ENCODE assay signal across 16 mouse cellular contexts in the genomic region with DNA sequence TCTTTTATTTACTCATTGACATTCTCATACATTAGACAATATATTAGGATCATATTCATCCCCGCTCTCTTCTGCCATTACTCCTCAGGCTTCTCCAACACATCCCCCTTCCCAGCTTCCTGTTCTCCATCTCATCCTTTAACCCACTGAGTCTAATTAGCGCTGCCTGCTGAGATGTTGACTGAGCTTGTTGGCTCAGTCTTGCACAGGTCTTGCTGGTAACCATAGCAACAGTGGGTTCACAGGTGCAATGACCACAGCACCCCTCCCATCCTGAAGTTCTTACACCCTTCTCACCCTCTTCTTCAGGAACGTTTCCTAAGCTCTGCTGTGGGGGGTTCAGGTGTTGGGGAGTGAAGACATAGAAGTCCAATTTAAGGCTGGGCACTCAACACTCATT.
"Had no signal": no experiment of that assay in that cellular context is flagged by ENCODE, and none has a peak within 500 bp of the region (broad histone marks: within the 10 kb centered on the region; RNA-seq: fewer than 3 reads in every experiment).

No protein-coding gene starts in this region.

- H3K9me3 ChIP-seq: kidney, embryonic 15.5 days; liver, embryonic 13.5 days; midbrain, embryonic 15.5 days; neural tube, embryonic 13.5 days had no signal

- H3K36me3 ChIP-seq: kidney, embryonic 15.5 days; liver, embryonic 13.5 days; midbrain, embryonic 15.5 days; neural tube, embryonic 13.5 days had no signal

- H3K4me2 ChIP-seq: kidney, embryonic 15.5 days; liver, embryonic 13.5 days; midbrain, embryonic 11.5 days; midbrain, embryonic 15.5 days; neural tube, embryonic 13.5 days had no signal

- H3K4me3 ChIP-seq: kidney, embryonic 15.5 days; liver, embryonic 13.5 days; midbrain, embryonic 15.5 days; myocyte; neural tube, embryonic 13.5 days had no signal

- H3K27me3 ChIP-seq: kidney, embryonic 15.5 days; liver, embryonic 13.5 days; midbrain, embryonic 15.5 days; neural tube, embryonic 13.5 days had no signal

- H3K9ac ChIP-seq: kidney, embryonic 15.5 days; liver, embryonic 13.5 days; midbrain, embryonic 15.5 days; neural tube, embryonic 13.5 days had no signal

- ATAC-seq: midbrain, embryonic 15.5 days had no signal

- H3K27ac ChIP-seq: kidney, embryonic 15.5 days; liver, embryonic 13.5 days; midbrain, embryonic 15.5 days; neural tube, embryonic 13.5 days had no signal

- H3K4me1 ChIP-seq: kidney, embryonic 15.5 days; liver, embryonic 13.5 days; midbrain, embryonic 15.5 days; neural tube, embryonic 13.5 days had no signal

- DNase-seq: kidney, adult 11 months; kidney, adult 8-10 months; kidney, postnatal 10 days; kidney, postnatal 36 days; left cerebral cortex, postnatal 4 days; liver, embryonic 13.5 days; lung, adult 2 months; lung, postnatal 14 days; lung, postnatal 4 days; retina, postnatal 1 day; thymus, postnatal 25 days had no signal
